Mouse (Mus musculus) kidney, postnatal 10 days (tissue): Measurements from ENCODE around the gene BC030499.

Source experiments
- DNase-seq: peaks from one replicate; pipeline ENCODE4 v3.0.0; 2021; ENCODE audit warnings: mixed read lengths

BC030499 gene

DNA sequence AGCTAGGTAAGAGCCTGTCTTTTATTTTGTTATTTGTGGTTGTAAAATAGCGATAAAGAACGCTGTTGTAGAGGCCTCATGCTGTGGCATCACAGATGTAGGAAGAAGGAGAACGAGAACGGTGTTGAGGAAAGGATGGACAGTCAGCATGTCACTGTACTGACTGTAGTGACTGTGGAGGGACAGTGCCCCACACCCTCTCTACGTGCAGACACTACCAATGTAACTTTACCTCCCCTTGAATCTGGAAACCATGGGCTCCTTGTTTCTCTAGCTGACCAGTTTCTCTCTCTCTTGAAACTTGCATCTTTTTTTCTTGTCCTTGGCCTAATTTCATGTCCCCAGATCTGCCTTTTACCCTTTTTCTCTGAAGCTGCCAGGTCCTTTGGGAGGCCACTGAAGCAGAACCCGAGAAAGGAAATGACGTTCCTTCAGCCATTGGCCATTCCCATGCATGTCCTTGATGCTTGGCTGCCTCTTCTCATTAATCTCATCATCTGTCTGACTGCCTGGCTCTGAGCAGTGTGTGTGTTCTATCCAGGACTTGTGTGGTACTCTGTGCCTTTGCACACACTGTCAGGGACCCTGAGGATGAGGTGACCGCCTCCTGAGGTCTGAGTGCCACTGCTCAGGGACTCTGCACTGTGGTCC is 20.3 kb downstream of the BC030499 start:
- DNase-seq = no peak

DNA sequence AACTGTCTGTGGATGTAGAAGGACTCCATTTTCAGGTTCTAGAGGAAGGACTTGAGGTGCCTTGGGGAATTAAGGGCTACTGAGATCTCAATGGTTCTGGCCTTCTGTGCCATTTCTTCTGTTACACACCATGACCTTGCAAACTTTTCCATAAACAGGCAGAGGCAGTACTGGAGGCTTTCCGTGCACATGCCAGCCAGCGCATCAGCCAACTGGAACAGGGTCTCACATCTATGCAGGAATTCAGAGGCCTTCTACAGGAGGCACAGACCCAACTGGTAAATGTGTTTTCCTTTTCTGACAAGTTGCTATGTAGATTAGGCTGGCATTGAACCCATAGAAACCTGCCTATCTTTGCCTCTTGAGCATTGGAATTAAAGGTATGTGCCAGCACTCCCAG is 23.0 kb downstream of the BC030499 start:
- no peak for DNase-seq

DNA sequence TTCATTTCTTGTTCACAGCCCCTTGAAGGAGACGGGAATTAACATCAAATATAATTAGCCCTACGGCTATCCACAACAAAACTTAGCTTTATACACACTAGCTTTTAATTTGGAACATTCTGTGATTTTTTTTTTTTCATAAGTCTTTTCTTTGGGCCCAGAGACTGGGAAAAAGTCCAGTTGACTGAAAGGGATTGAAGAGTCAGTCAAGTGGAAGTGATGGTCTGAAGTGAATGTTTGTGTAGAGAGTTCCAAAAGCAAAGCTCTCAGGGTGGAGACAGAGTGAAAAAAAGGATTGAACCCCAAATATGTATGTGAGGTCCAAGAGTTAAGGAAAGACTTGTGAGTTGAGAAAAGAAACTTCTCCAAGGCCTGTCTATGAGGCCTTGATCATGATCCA is 27.8 kb downstream of the BC030499 start:
- DNase-seq = no peak

DNA sequence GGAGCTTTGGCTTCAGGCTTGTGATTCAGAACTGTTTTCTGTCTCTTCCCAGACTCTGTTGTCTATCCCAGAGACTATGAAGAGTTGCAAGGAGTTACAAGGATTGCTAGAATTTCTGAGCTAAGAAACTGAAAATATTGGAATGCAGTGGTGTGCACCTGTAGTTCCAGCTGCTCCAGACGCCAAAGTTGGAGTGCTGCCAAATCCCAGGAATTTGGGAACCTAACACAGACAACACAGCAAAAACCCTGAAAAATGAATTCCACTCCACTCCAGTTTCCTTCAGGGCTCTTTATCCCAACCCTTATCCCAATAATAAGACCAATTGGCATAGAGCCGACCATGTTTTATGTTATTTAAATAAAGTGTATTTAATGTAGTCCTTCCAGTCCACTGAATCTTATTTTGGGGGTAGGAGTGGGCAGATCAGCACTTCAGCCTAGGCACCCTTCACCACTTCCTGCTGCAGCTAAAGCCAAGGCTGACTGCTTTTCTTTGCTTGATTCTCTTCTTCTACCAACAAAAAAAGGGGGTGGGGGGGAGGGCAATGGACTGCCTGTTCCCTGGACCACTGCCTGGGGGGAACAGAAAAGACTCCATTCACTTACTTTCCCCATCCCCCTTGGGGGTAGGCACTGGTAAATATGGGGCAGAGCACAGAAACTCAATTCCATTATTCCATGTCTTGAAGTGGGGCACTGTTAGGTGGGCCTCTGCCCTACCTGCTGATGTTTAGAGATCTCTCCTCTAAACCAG is 31.6 kb downstream of the BC030499 start:
- no peak for DNase-seq

DNA sequence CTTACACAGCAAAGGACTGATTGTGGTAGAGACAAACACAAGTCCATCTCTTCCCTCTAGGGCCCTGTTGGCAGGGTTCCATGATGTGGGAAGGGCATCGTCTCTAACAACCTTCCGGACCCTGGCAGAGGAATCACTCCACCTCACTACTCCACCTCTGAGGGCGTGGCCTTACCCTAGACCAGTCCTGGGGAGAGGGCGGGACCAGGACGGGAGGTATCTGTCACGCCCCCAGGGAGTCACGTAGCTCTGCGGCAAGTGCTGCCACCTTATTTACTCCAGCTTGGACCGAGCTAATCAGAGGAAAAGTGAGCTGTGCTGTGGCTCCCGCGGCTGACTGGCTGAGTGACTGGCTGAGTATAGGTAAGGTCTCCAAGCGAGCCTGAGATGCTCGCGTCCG is 32.2 kb downstream of the BC030499 start, which contains the start of gene Aldoc:
Aldoc (plus strand) TSS at position 109 of the 400 bp plus-strand sequence.
- peak; percentile 90 for DNase-seq

DNA sequence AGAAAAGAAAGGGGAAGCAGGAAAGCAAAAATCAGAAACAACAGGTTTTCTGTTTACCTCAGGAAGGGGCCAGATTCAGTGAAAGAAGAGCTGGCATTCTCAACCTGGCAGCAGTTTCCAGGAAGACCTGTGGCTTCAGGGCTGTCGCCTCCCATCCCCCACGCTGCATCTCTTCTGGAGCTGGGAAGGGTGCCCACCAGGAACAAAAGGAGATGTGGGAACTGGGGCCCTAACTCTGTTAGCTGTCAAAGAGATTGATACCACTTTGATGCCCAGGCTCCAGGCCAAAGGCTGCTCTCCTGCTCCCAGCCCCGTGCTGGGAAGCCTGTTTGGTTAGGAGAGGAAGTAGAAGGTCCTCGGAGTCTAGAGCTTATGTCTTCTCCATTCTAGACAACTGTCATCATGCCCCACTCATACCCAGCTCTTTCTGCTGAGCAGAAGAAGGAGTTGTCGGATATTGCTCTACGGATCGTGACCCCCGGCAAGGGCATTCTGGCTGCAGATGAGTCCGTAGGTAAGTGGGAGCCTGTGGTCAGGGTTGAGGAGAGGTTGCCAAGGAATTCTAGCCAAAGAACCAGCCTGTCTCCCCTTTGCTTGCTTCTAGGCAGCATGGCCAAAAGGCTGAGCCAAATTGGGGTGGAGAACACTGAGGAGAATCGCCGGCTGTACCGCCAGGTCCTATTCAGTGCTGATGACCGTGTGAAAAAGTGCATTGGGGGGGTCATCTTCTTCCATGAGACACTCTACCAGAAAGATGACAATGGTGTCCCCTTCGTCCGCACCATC is 33.6 kb downstream of the BC030499 start:
- DNase-seq = no peak

DNA sequence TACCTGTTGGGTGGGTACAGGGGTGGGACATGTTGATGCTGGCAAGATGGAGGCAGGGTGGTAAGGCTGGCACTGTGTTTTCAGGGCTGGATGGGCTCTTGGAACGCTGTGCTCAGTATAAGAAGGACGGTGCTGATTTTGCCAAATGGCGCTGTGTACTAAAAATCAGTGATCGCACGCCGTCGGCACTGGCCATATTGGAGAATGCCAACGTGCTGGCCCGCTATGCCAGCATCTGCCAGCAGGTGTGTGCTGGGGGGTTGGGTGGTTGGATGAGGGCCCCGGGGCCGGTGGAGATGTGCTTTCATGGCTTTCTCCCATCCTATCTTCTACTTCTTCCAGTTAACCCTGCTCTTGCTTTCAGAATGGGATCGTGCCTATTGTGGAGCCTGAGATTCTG is 34.3 kb downstream of the BC030499 start:
- DNase-seq = no peak

DNA sequence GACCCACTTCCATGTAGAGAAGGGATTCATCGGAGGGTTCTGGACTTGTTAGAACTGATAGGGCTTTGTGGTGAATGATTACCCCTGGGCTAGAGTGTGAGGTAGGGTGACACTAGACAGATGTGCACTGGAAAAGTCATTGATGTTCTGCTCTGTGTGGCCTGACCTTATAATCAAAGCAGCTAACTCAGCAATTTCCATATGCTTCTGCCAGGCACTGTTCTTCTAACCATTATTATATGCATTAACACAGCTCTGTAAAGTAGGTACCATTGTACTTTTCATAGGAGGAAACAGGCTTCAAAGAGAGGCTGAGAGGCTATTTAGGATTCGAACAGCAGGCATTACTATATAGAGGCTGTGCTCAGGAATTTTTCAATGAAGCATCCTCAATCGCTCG is 36.6 kb downstream of the BC030499 start:
- no peak for DNase-seq

DNA sequence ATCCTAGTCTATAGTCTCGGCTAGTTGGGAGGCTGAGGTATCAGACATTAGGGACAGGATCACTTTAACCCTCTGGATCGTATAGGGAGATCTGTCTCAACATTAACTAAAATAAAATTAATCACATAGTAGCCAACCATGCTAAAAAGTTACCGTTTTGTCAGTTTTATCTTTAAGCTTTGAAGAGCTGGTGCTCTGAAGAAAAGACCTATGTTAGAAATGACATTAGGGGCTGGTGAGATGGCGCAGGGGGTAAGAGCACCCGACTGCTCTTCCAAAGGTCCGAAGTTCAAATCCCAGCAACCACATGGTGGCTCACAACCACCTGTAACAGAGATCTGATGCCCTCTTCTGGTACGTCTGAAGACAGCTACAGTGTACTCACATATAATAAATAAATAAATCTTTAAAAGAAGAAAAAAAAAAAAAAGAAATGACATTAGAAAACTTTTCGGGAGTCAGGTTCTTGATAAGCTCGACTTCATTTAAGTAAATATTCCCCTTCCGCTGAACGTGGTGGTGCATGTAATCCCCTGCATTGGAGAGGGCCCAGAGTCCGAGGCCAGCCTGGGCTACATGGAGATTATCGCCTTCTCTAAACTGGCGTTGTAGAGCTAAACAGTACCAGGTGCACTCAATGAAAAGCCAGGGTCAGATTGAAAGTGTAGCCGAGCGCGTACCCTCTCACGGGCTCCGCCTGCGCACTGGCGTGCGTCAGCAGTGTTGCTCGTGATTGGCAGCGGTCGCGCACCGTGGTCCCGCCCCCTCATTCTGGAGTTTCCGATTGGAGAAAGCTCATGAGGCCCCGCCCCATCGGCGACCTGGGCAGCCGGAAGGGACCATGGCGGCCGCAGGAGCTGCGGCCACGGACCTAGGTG is 37.2 kb downstream of the BC030499 start, which contains the start of gene Pigs:
Pigs (plus strand) TSS at position 782 of the 878 bp plus-strand sequence.
- peak; percentile 99 for DNase-seq

DNA sequence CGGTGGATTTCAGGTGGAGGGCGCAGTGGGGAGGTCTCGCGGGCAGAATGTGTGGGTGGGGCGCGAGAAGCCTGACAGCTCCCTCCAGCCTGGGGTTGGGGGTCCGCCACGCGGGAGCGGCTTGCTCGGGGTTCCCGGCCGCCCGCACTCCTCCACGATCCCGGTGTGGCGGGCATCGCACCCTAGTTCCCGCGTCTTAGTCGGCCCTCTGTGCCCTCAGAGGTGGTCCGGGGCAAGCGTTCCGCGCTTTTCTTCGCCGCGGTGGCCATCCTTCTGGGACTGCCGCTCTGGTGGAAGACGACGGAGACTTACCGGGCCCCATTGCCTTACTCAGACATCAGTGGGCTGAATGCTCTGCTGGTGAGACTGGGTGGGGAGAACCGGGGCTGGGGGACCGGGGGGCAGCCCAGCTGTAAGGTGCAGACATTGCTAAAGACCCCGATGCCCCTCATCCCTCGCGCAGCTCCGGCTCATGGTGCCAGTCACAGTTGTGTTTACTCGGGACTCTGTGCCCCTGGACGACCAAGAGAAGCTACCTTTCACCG is 37.9 kb downstream of the BC030499 start:
- DNase-seq = no peak

DNA sequence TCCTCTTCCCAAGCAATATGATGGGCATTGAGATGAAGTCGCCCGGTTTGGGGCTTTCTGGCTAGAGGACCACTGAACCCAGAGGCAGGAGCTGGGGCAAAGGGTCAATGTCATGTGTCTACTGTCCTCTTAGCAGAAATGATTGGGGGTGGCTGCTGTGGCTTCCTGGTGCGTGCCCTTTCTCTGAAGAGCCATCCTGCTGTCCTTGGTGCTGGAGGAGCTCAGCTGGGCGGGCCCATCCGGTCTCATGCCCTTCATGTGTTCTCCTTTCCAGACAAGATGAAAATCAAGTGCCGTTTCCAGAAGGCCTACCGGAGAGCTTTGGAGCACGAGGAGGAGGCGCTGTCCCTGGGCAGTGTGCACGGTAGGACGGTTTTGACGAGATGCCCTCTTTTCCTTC is 42.0 kb downstream of the BC030499 start:
- DNase-seq = no peak

DNA sequence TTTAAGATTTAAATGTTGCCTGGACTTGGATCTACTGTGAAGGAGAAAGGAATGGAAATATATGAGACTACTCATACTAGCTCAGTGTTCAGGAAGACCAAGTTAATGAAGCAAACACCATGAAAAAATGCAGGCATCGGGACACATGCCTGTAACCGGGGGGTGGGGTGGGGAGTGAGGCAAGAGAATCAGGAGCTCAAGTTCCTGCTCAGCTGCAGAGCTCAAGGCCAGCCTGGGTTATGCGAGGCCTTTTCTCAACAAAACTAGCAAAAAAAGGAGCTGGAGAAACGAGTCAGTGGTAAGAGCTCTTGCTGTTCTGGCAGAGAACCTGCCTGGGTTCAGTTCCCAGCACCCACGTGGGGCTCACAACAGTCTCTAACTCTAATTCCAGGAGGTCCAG is 43.4 kb downstream of the BC030499 start:
- DNase-seq = no peak

DNA sequence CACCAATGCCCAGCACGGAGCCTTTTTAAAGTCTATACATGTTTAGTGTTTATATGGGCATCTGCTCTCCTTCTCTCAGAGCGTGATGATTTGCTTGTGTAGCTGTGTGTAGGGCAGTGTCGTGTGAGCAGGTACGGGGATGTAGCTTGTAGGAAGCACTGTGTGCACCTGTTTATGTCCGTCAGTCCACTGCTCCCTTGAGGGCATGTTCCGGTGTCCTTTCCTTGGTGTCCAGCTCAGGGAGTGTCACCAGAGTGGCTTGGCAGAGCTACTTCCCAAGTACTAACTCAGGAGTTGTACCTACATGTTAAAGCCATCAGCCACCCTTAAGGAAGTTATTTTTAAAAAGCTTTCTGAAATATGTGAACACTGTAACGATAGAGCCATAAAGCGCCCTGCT is 46.4 kb downstream of the BC030499 start:
- DNase-seq = no peak

DNA sequence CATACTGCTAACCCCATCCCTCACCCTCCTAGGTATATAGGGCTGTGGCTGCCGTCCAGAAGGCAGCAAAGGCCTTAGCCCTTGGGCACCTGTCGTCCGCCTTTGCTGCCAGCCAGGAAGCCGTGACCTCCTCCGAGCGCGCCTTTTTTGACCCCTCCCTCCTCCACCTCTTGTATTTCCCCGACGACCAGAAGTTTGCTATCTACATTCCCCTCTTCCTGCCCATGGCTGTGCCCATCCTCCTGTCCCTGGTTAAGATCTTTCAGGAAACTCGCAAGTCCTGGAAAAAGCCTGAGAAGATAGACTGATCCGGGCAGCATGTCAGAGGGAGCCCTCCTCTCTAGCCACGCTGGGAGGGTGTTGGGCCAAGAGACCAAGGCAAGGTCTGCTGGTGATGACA is 51.1 kb downstream of the BC030499 start:
- no peak for DNase-seq

DNA sequence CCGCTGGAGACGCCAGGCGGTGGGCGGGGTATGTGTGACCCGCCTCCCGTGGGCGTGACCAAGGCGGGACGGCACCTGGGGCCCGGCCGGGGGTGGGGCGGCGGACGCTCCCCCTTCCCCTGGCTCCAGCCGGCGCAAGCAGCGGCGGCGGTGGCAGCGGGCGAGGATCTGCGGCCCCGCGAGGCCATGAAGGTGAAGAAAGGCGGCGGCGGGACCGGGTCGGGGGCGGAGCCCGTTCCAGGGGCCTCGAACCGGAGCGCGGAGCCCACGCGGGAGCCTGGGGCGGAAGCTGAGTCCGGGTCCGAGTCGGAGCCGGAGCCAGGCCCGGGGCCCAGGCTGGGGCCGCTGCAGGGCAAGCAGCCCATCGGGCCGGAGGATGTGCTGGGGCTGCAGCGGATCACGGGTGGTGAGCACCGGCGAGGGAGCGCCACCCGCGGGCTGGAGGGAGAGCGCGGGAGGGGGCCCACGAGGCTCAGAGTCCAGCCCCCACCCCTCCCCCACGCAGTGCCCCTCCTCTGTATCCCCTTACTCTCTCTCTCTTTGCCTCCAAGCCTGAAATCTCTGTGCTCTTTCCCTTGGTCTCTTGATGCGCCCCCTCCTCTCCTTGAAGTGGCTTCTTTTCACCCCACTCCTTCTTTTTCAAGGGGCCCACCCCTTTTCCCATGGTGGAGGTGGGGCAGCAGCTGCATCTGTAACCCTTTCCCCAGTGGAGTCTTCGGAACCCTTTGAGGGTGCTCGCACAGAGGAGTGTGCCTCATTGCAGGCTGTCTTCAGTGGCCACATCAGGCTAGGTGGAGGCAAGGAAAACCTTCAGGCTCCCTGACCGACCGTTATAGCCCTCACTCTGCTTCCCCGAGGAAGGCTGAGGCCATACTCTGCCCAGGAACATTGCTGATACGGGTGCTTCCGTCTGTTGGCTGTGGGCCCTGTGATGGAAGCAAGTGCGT is 53.0 kb downstream of the BC030499 start, which contains the start of gene Unc119:
Unc119 (plus strand) TSS at position 102 of the 947 bp plus-strand sequence.
- peak; percentile 91 for DNase-seq

DNA sequence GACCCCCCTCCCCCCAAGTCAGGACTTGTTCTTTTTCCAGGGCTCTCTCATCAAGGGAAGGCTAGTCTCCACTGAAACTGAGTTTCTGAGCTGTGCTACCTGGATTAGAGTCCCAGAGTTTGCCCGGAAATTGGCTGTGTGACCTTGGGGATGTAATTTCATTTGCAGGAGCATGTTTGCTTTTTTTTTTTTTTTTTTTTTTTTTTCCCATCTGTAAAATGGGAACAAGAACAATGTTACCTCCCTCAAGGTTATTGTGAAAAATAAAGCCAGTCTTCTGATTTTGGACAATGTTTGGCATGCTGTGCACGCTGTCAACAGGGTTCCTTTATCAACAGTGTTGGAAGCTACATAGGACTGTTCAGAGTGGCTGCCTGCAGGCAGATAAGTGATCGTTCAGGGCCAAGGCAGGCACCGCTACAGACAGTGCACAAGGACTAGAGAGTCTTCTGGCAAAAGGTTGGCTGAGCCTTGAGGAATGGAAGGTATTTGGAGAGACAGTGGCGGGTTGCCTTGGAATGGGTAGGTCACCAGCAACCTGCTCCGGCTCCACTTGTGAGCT is 53.8 kb downstream of the BC030499 start:
- no peak for DNase-seq

DNA sequence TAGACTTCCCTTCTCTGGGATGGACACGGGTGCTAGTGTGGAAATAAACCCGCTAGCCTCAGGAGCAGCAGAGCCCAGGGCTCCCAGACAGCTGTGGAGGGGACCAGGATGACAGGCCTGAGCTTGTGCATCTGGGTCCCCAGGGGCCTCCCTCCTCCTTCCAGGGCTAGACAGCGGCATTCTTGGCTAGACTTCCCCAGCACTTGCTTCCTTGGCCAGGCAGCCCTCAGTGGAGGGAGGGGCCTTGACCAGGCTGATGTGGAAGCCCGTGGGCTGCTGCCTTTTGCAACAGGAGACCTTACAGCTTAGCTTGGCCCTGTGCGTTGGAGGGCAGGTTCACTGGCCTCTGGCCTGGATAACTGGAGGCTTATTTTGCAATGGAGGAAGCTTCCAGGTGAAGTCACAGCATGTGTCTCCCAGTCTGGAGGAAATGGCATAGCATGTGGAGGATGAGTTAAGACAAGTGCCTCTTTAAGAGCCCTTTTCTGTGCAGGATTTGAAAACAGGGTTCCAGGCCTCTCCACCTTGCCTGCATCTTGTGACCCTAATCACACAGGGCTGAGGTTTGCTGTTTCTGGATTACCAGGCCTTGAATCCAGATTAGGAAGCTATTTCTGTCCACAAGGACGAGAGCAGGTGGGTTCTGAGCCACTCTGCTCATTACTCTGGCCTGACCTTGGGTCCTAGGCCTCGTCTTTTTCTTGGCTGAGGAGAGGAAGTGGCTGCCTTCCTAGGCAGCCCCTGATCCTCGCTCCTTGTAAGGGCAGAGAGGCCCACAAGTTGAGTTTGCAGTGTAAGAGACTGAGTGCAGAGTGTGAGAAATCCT is 54.5 kb downstream of the BC030499 start:
- peak; percentile 83 for DNase-seq

DNA sequence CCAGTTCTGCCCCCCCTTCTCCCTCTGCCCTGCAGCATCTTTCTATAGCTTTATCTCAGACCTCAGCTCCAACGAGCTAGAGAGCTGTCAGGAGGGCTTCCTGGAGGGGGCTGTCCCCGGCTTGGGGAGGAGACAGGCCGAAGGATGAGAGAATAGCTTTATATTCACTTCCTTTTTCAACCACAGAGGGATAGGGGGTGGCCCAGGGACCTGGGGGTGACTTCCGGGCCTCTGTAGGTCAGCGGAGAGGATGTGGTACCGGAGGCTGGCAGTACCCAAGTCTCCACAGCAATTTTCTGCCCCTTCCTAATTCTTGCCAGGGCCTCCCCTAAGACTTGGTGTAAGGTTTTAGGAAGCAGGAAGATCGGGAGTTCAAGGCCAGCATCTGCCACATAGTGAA is 55.2 kb downstream of the BC030499 start:
- DNase-seq = no peak
